Mouse (Mus musculus) hindbrain, embryonic 14.5 days (tissue): Measurements from ENCODE around the gene Gpatch8. TPM values are rescaled to one million over a fixed set of nuclear protein-coding genes. Genes with fewer than 3 reads are reported as not detected.

Experiments
- ATAC-seq: fragments of 200-750 bp; cut with Nextera tagmentation; 2 replicates; pipeline ENCODE4 v1.8.0; 2017; ENCODE audit warnings: moderate number of reproducible peaks, mild to moderate bottlenecking, moderate TSS enrichment, moderate library complexity; ENCODE audit not compliant: low FRiP score
- DNase-seq: peaks from one replicate; pipeline ENCODE4 v3.0.0-alpha.2; 2015; ENCODE audit warnings: low spot score
- H3K27ac ChIP-seq: fragments of 300-500 bp; sonication (generic); 2 replicates; pipeline ENCODE4 v1.5.1; 2014; ENCODE audit warnings: mild to moderate bottlenecking, moderate library complexity
- H3K27me3 ChIP-seq: fragments of 300-500 bp; sonication (generic); 2 replicates; pipeline ENCODE4 v1.6.1; 2014; ENCODE audit warnings: mild to moderate bottlenecking, low read length, mixed read lengths; ENCODE audit not compliant: control insufficient read depth, insufficient read depth
- H3K36me3 ChIP-seq: fragments of 300-500 bp; sonication (generic); replicated peaks from 2 replicates; pipeline ENCODE4 v1.6.1; 2014; ENCODE audit not compliant: control insufficient read depth, insufficient read depth
- H3K4me1 ChIP-seq: fragments of 300-500 bp; sonication (generic); replicated peaks from 2 replicates; pipeline ENCODE4 v1.6.1; 2014; ENCODE audit warnings: antibody characterized with exemption, low read length, mixed read lengths; ENCODE audit not compliant: control insufficient read depth, insufficient read depth
- H3K4me2 ChIP-seq: fragments of 300-500 bp; sonication (generic); replicated peaks from 2 replicates; pipeline ENCODE4 v1.6.1; 2014; ENCODE audit warnings: mild to moderate bottlenecking, moderate library complexity
- H3K4me3 ChIP-seq: fragments of 300-500 bp; sonication (generic); replicated peaks from 2 replicates; pipeline ENCODE4 v1.5.1; 2014; ENCODE audit warnings: mild to moderate bottlenecking, low read length
- H3K9ac ChIP-seq: fragments of 300-500 bp; sonication (generic); 2 replicates; pipeline ENCODE4 v1.6.1; 2014
- H3K9me3 ChIP-seq: fragments of 300-500 bp; sonication (generic); 2 replicates; pipeline ENCODE4 v1.6.1; 2016; ENCODE audit warnings: low read length; ENCODE audit not compliant: control insufficient read depth
- WGBS: fragments of 180-500 bp; shearing (Covaris S2); extraction: QIAGEN DNeasy Blood & Tissue Kit; methylation state at CpG from one replicate; pipeline ENCODE4 v1.1.7; 2014; 5-methylcytosine and 5-hydroxymethylcytosine counted together
- polyA plus RNA-seq: library from polyadenylated mRNA; unstranded; fragments of >200 nt; fragmentation: Nextera tagmentation; extraction: Ambion mirVana; gene quantifications from 2 replicates; pipeline ENCODE4 v1.2.1, GENCODE M21; 2014

Gpatch8 gene
- polyA plus RNA-seq, 1 experiment from 2014 or later = 55.3 TPM

- H3K4me2 ChIP-seq = no peak within 1 kb of the TSS
- no peak within 1 kb of the TSS for H3K9ac ChIP-seq
- H3K4me1 ChIP-seq = peaks cover 10% of the 10 kb centered on the region; the same call in 1 of the 2 replicates
- H3K9me3 ChIP-seq = no peaks in the 10 kb centered on the region
- ATAC-seq = no peak
- H3K27ac ChIP-seq = no peak within 1 kb of the TSS
- DNase-seq = no peak
- H3K27me3 ChIP-seq = 0 out of 2 replicates have a peak, but pooled peaks cover 3% of the 10 kb centered on the region
- WGBS = 66% methylated on average over 11 of the region's 11 CpGs
- no peaks in the 10 kb centered on the region; the same call in 1 of the 2 replicates for H3K36me3 ChIP-seq
- H3K4me3 ChIP-seq = no peak within 1 kb of the TSS
Measured at GRCm38 (mm10) chr11:102469648-102470357, 86.4 kb downstream of the Gpatch8 start, which contains the start of gene Itga2b. Itga2b (minus strand) TSS chr11:102470122.

GRCm38 (mm10) chr11:102467041-102467631 is 89.1 kb downstream of the Gpatch8 start:
- peak overlapping the region; percentile 33 for H3K4me3 ChIP-seq
- peak; percentile 90 for ATAC-seq
- no peaks in the 10 kb centered on the region for H3K9me3 ChIP-seq
- under 1% methylated on average over 37 of the region's 37 CpGs for WGBS
- peaks cover 10% of the 10 kb centered on the region; the same call in 1 of the 2 replicates for H3K4me1 ChIP-seq
- peak; percentile 91 for DNase-seq
- peak overlapping the region; percentile 49 for H3K9ac ChIP-seq
- 0 out of 2 replicates have a peak, but pooled peaks cover 3% of the 10 kb centered on the region for H3K27me3 ChIP-seq
- no peaks in the 10 kb centered on the region for H3K36me3 ChIP-seq
- peak overlapping the region; percentile 61 for H3K4me2 ChIP-seq
- H3K27ac ChIP-seq = no peak overlapping the region

- no peak overlapping the region for H3K4me3 ChIP-seq
- no peak overlapping the region for H3K9ac ChIP-seq
- peak overlapping the region; percentile 10; the same call in 1 of the 2 replicates for H3K4me2 ChIP-seq
- no peaks in the 10 kb centered on the region for H3K36me3 ChIP-seq
- no peak overlapping the region; the same call in 1 of the 2 replicates for H3K27ac ChIP-seq
- WGBS = 10% methylated on average over 26 of the region's 26 CpGs
- H3K4me1 ChIP-seq = peaks cover 10% of the 10 kb centered on the region; the same call in 1 of the 2 replicates
- H3K9me3 ChIP-seq = no peaks in the 10 kb centered on the region
- DNase-seq (peak; percentile 66), ATAC-seq (no peak)
- 0 out of 2 replicates have a peak, but pooled peaks cover 3% of the 10 kb centered on the region for H3K27me3 ChIP-seq
Measured at GRCm38 (mm10) chr11:102465713-102466436, 90.3 kb downstream of the Gpatch8 start.

- Histone ChIP-seq H3K4me3 (no peak overlapping the region), H3K36me3 (no peaks in the 10 kb centered on the region), H3K9ac (no peak overlapping the region), H3K4me1 (peaks cover 10% of the 10 kb centered on the region; the same call in 1 of the 2 replicates), H3K9me3 (no peaks in the 10 kb centered on the region), H3K27ac (no peak overlapping the region), H3K4me2 (no peak overlapping the region), H3K27me3 (0 out of 2 replicates have a peak, but pooled peaks cover 3% of the 10 kb centered on the region)
- DNase-seq = no peak
- no peak for ATAC-seq
- 93% methylated on average over 6 of the region's 6 CpGs for WGBS
Measured at GRCm38 (mm10) chr11:102464901-102465300, 91.3 kb downstream of the Gpatch8 start.

GRCm38 (mm10) chr11:102461764-102462163 is 94.4 kb downstream of the Gpatch8 start:
- Histone ChIP-seq H3K9me3 (no peaks in the 10 kb centered on the region), H3K4me3 (no peak overlapping the region), H3K4me2 (no peak overlapping the region), H3K4me1 (0 out of 2 replicates have a peak, but pooled peaks cover 4% of the 10 kb centered on the region), H3K27me3 (0 out of 2 replicates have a peak, but pooled peaks cover 6% of the 10 kb centered on the region), H3K9ac (no peak overlapping the region), H3K36me3 (no peaks in the 10 kb centered on the region), H3K27ac (no peak overlapping the region)
- DNase-seq (no peak), ATAC-seq (no peak)
- 89% methylated on average over 3 of the region's 3 CpGs for WGBS

- WGBS = 67% methylated on average over 16 of the region's 16 CpGs
- no peaks in the 10 kb centered on the region for H3K36me3 ChIP-seq
- no peak overlapping the region for H3K27ac ChIP-seq
- no peak for DNase-seq
- H3K9ac ChIP-seq = no peak overlapping the region
- H3K4me1 ChIP-seq = peaks cover 8% of the 10 kb centered on the region
- no peak for ATAC-seq
- 0 out of 2 replicates have a peak, but pooled peaks cover 3% of the 10 kb centered on the region for H3K27me3 ChIP-seq
- no peaks in the 10 kb centered on the region for H3K9me3 ChIP-seq
- H3K4me3 ChIP-seq = no peak overlapping the region
- H3K4me2 ChIP-seq = no peak overlapping the region
Measured at GRCm38 (mm10) chr11:102460541-102460940, 95.7 kb downstream of the Gpatch8 start.

GRCm38 (mm10) chr11:102455740-102456396 is 100.3 kb downstream of the Gpatch8 start:
- Histone ChIP-seq H3K4me3 (peak overlapping the region; percentile 50), H3K9me3 (no peaks in the 10 kb centered on the region), H3K4me2 (peak overlapping the region; percentile 86), H3K27ac (peak overlapping the region; percentile 35; the same call in 1 of the 2 replicates), H3K27me3 (0 out of 2 replicates have a peak, but pooled peaks cover 3% of the 10 kb centered on the region), H3K9ac (peak overlapping the region; percentile 73), H3K4me1 (peaks cover 12% of the 10 kb centered on the region), H3K36me3 (no peaks in the 10 kb centered on the region)
- peak; percentile 82 for ATAC-seq
- under 1% methylated on average over 40 of the region's 40 CpGs for WGBS
- DNase-seq = peak; percentile 66

GRCm38 (mm10) chr11:102453131-102453530 is 103.1 kb downstream of the Gpatch8 start:
- peaks cover 3% of the 10 kb centered on the region; the same call in 1 of the 2 replicates for H3K27me3 ChIP-seq

More at GRCm38 (mm10) chr11:102453131-102453530, 103.1 kb downstream of the Gpatch8 start:
- Histone ChIP-seq H3K4me3 (no peak overlapping the region), H3K36me3 (no peaks in the 10 kb centered on the region), H3K9me3 (no peaks in the 10 kb centered on the region), H3K4me1 (peaks cover 12% of the 10 kb centered on the region), H3K4me2 (no peak overlapping the region), H3K9ac (no peak overlapping the region), H3K27ac (no peak overlapping the region)
- WGBS = 25% methylated on average over 10 of the region's 10 CpGs
- DNase-seq (no peak), ATAC-seq (no peak)
